Mouse (Mus musculus): ENCODE results near the gene Efcab11. TPM values are rescaled to one million over a fixed set of nuclear protein-coding genes. Genes with fewer than 3 reads are reported as not detected.

The Efcab11 gene
- polyA plus RNA-seq, 1 experiment from 2014 or later = 6.4 TPM

- H3K27me3 ChIP-seq (ENCODE audit: control insufficient read depth, insufficient read depth, low read length) = no peaks in the 10 kb centered on the region
- ATAC-seq (ENCODE audit: low FRiP score) (no peak), DNase-seq (ENCODE audit: low spot score) (no peak)
- no peak overlapping the region for H3K27ac ChIP-seq
- no peak overlapping the region for H3K4me3 ChIP-seq (replicated peaks; ENCODE audit: low read length)
- 79% methylated on average over 11 of the region's 11 CpGs for WGBS
- H3K4me2 ChIP-seq (replicated peaks) = no peak overlapping the region
- H3K36me3 ChIP-seq (replicated peaks; ENCODE audit: control insufficient read depth, insufficient read depth) = no peaks in the 10 kb centered on the region
- no peak overlapping the region for H3K9ac ChIP-seq
- H3K4me1 ChIP-seq (replicated peaks; ENCODE audit: control insufficient read depth, insufficient read depth, low read length) = no peaks in the 10 kb centered on the region
- H3K9me3 ChIP-seq (ENCODE audit: control insufficient read depth, low read length) = no peaks in the 10 kb centered on the region
Observed at GRCm38 (mm10) chr12:99685451-99686100, 198.7 kb downstream of the Efcab11 start.

DNA sequence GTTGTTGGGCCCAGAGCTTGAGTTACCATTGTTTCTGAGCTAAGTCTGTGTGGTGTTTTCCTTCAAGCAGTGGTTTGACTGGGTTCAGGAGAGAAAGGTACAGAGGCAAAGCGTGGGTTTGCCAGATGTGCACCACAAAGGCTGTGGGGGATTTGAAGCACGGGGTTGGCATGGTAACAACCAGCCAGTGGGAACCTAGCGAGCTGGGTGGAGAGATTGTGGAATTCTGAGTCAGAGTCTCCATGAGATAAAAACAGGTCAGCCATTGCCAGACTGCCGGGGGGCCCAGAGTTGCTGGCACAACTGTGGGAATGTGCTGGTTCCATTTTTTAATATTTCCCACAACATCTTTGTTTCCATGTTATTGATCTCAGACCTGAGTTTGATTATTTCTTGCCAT, 202.6 kb downstream of the Efcab11 start:
- H3K27me3 ChIP-seq (ENCODE audit: control insufficient read depth, insufficient read depth, low read length) = no peaks in the 10 kb centered on the region
- no peak for DNase-seq (ENCODE audit: low spot score)
- H3K9me3 ChIP-seq (ENCODE audit: control insufficient read depth, low read length) = peaks cover 3% of the 10 kb centered on the region; the same call in 1 of the 2 replicates
- ATAC-seq (ENCODE audit: low FRiP score) = no peak
- H3K27ac ChIP-seq = no peak overlapping the region
- no peak overlapping the region for H3K4me3 ChIP-seq (replicated peaks; ENCODE audit: low read length)
- H3K4me2 ChIP-seq (replicated peaks) = no peak overlapping the region
- WGBS = 42% methylated on average over 4 of the region's 4 CpGs
- H3K4me1 ChIP-seq (replicated peaks; ENCODE audit: control insufficient read depth, insufficient read depth, low read length) = no peaks in the 10 kb centered on the region
- H3K36me3 ChIP-seq (replicated peaks; ENCODE audit: control insufficient read depth, insufficient read depth) = no peaks in the 10 kb centered on the region
- no peak overlapping the region for H3K9ac ChIP-seq

GRCm38 (mm10) chr12:99671866-99672191, 212.4 kb downstream of the Efcab11 start:
- H3K27ac ChIP-seq = no peak overlapping the region
- H3K9ac ChIP-seq = no peak overlapping the region
- H3K4me3 ChIP-seq (replicated peaks; ENCODE audit: low read length) = no peak overlapping the region
- no peaks in the 10 kb centered on the region for H3K36me3 ChIP-seq (replicated peaks; ENCODE audit: control insufficient read depth, insufficient read depth)
- H3K4me1 ChIP-seq (replicated peaks; ENCODE audit: control insufficient read depth, insufficient read depth, low read length) = peaks cover 16% of the 10 kb centered on the region
- WGBS = 65% methylated on average over 4 of the region's 4 CpGs
- H3K4me2 ChIP-seq (replicated peaks) = no peak overlapping the region
- H3K27me3 ChIP-seq (ENCODE audit: control insufficient read depth, insufficient read depth, low read length) = no peaks in the 10 kb centered on the region
- no peaks in the 10 kb centered on the region; the same call in 1 of the 2 replicates for H3K9me3 ChIP-seq (ENCODE audit: control insufficient read depth, low read length)
- ATAC-seq (ENCODE audit: low FRiP score) = no peak
- no peak for DNase-seq (ENCODE audit: low spot score)

DNA sequence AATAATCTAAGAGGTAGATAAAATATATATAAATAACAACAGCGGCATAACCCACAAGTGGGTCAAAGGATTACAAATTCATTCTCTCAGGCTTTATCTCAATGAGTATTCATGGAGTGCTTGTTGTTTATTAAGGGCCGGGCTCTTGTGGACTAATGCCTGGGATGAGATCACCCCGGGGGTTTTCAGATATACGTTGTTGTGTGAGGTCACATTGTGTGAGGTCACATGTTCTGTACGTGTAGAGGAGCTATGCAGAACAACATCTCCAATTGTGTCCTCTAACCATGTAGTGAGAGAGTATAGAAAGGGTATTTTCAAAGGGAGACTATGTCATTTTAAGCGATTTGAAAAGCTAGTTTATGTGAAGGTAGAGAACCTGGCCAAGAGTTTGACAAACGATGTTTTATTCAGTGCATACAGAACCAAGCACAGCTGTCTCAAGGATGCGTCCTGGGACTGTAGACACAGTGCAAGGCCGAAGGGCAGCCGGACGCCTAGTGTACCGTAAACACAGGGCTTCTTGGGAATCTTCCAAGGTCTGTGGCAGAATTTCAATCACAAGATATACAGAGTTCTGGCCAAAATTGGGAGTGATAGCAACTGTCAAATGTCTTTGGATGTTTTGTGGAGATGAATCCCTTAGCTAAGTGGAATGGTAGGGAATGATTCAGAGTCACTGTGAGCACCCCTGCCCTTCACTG, 212.9 kb downstream of the Efcab11 start:
- Histone ChIP-seq H3K9ac (no peak overlapping the region), H3K27ac (no peak overlapping the region), H3K27me3 (ENCODE audit: control insufficient read depth, insufficient read depth, low read length) (no peaks in the 10 kb centered on the region)

GRCm38 (mm10) chr12:99670762-99671152, 213.5 kb downstream of the Efcab11 start:
- Histone ChIP-seq H3K27me3 (ENCODE audit: control insufficient read depth, insufficient read depth, low read length) (no peaks in the 10 kb centered on the region), H3K4me3 (replicated peaks; ENCODE audit: low read length) (no peak overlapping the region), H3K4me1 (replicated peaks; ENCODE audit: control insufficient read depth, insufficient read depth, low read length) (peaks cover 16% of the 10 kb centered on the region), H3K4me2 (replicated peaks) (peak overlapping the region; percentile 26), H3K9ac (no peak overlapping the region), H3K9me3 (ENCODE audit: control insufficient read depth, low read length) (no peaks in the 10 kb centered on the region), H3K36me3 (replicated peaks; ENCODE audit: control insufficient read depth, insufficient read depth) (no peaks in the 10 kb centered on the region), H3K27ac (no peak overlapping the region)
- DNase-seq (ENCODE audit: low spot score) (no peak), ATAC-seq (ENCODE audit: low FRiP score) (peak; percentile 24; the same call in 1 of the 2 replicates)
- 47% methylated on average over 7 of the region's 7 CpGs for WGBS

More for the DNA sequence above, 212.9 kb downstream of the Efcab11 start:
- 50% methylated on average over 12 of the region's 12 CpGs for WGBS
- H3K9me3 ChIP-seq (ENCODE audit: control insufficient read depth, low read length) = no peaks in the 10 kb centered on the region
- DNase-seq (ENCODE audit: low spot score) (peak; percentile 40), ATAC-seq (ENCODE audit: low FRiP score) (peak; percentile 60; the same call in 1 of the 2 replicates)
- H3K4me2 ChIP-seq (replicated peaks) = no peak overlapping the region
- no peaks in the 10 kb centered on the region for H3K36me3 ChIP-seq (replicated peaks; ENCODE audit: control insufficient read depth, insufficient read depth)
- no peak overlapping the region for H3K4me3 ChIP-seq (replicated peaks; ENCODE audit: low read length)
- peaks cover 16% of the 10 kb centered on the region for H3K4me1 ChIP-seq (replicated peaks; ENCODE audit: control insufficient read depth, insufficient read depth, low read length)

- Histone ChIP-seq H3K27me3 (ENCODE audit: control insufficient read depth, insufficient read depth, low read length) (no peaks in the 10 kb centered on the region), H3K4me2 (replicated peaks) (peak overlapping the region; percentile 26), H3K4me3 (replicated peaks; ENCODE audit: low read length) (no peak overlapping the region), H3K27ac (no peak overlapping the region), H3K9me3 (ENCODE audit: control insufficient read depth, low read length) (no peaks in the 10 kb centered on the region), H3K4me1 (replicated peaks; ENCODE audit: control insufficient read depth, insufficient read depth, low read length) (peaks cover 16% of the 10 kb centered on the region), H3K36me3 (replicated peaks; ENCODE audit: control insufficient read depth, insufficient read depth) (no peaks in the 10 kb centered on the region), H3K9ac (no peak overlapping the region)
- ATAC-seq (ENCODE audit: low FRiP score) = peak; percentile 43; the same call in 1 of the 2 replicates
- 66% methylated on average over 26 of the region's 26 CpGs for WGBS
- no peak for DNase-seq (ENCODE audit: low spot score)
Observed at GRCm38 (mm10) chr12:99669976-99670761, 214.1 kb downstream of the Efcab11 start.

- no peak overlapping the region for H3K9ac ChIP-seq
- no peak overlapping the region for H3K27ac ChIP-seq
- peaks cover 14% of the 10 kb centered on the region for H3K9me3 ChIP-seq (ENCODE audit: control insufficient read depth, low read length)
- no peaks in the 10 kb centered on the region for H3K27me3 ChIP-seq (ENCODE audit: control insufficient read depth, insufficient read depth, low read length)
- no peak overlapping the region for H3K4me3 ChIP-seq (replicated peaks; ENCODE audit: low read length)
- WGBS = 73% methylated on average over 19 of the region's 19 CpGs
- ATAC-seq (ENCODE audit: low FRiP score) (no peak), DNase-seq (ENCODE audit: low spot score) (no peak)
- no peak overlapping the region for H3K4me2 ChIP-seq (replicated peaks)
- H3K4me1 ChIP-seq (replicated peaks; ENCODE audit: control insufficient read depth, insufficient read depth, low read length) = no peaks in the 10 kb centered on the region
- H3K36me3 ChIP-seq (replicated peaks; ENCODE audit: control insufficient read depth, insufficient read depth) = no peaks in the 10 kb centered on the region
Observed at GRCm38 (mm10) chr12:99654991-99655880, 229.0 kb downstream of the Efcab11 start.

GRCm38 (mm10) chr12:99652459-99652858, 231.8 kb downstream of the Efcab11 start:
- ATAC-seq (ENCODE audit: low FRiP score) = no peak
- DNase-seq (ENCODE audit: low spot score) = no peak
- WGBS = 33% methylated on average over 6 of the region's 6 CpGs
- Histone ChIP-seq H3K9me3 (ENCODE audit: control insufficient read depth, low read length) (no peaks in the 10 kb centered on the region), H3K4me3 (replicated peaks; ENCODE audit: low read length) (no peak overlapping the region), H3K27me3 (ENCODE audit: control insufficient read depth, insufficient read depth, low read length) (no peaks in the 10 kb centered on the region), H3K9ac (no peak overlapping the region), H3K36me3 (replicated peaks; ENCODE audit: control insufficient read depth, insufficient read depth) (no peaks in the 10 kb centered on the region), H3K27ac (no peak overlapping the region), H3K4me1 (replicated peaks; ENCODE audit: control insufficient read depth, insufficient read depth, low read length) (no peaks in the 10 kb centered on the region), H3K4me2 (replicated peaks) (no peak overlapping the region)
